Mouse (Mus musculus): ENCODE data around the gene Shc2. TPM values are rescaled to one million over a fixed set of nuclear protein-coding genes. Genes with fewer than 3 reads are reported as not detected.
A peak's percentile ranks its signal among the peaks of the same experiment; 100 is the strongest.

The Shc2 gene
- polyA plus RNA-seq, 1 experiment from 2014 or later, result 26.2 TPM

- H3K36me3 ChIP-seq, result no peaks in the 10 kb centered on the region
- H3K9me3 ChIP-seq, result no peaks in the 10 kb centered on the region
- H3K4me2 ChIP-seq (replicated peaks), result no peak overlapping the region
- 76% methylated on average over 8 of the region's 8 CpGs for WGBS
- H3K27me3 ChIP-seq, result no peaks in the 10 kb centered on the region
- no peak overlapping the region for H3K4me3 ChIP-seq
- no peak overlapping the region for H3K27ac ChIP-seq
- H3K9ac ChIP-seq, result no peak overlapping the region
- no peak for ATAC-seq (ENCODE audit: insufficient number of reproducible peaks, insufficient read depth, low FRiP score, low TSS enrichment)
- H3K4me1 ChIP-seq, result peaks cover under 1% of the 10 kb centered on the region; the same call in 1 of the 2 replicates
These were observed 27.3 kb upstream of the Shc2 start for GRCm38 (mm10) chr10:79665051-79665450.

- H3K4me3 ChIP-seq, result no peak within 1 kb of the TSS
- H3K27ac ChIP-seq, result no peak within 1 kb of the TSS
- no peaks in the 10 kb centered on the region for H3K4me1 ChIP-seq
- ATAC-seq (ENCODE audit: insufficient number of reproducible peaks, insufficient read depth, low FRiP score, low TSS enrichment), result no peak
- WGBS, result 10% methylated on average over 13 of the region's 13 CpGs
- no peaks in the 10 kb centered on the region for H3K27me3 ChIP-seq
- no peak within 1 kb of the TSS for H3K9ac ChIP-seq
- no peaks in the 10 kb centered on the region for H3K9me3 ChIP-seq
- no peak within 1 kb of the TSS for H3K4me2 ChIP-seq (replicated peaks)
- H3K36me3 ChIP-seq, result no peaks in the 10 kb centered on the region
These were observed 26.5 kb upstream of the Shc2 start, which contains the start of gene Madcam1 for GRCm38 (mm10) chr10:79664131-79664665. TSS of gene Madcam1 (plus strand) at chr10:79664559.

- Histone ChIP-seq H3K9me3 (no peaks in the 10 kb centered on the region), H3K4me2 (replicated peaks) (no peak overlapping the region), H3K4me3 (no peak overlapping the region), H3K27ac (no peak overlapping the region), H3K36me3 (no peaks in the 10 kb centered on the region), H3K4me1 (no peaks in the 10 kb centered on the region), H3K9ac (no peak overlapping the region), H3K27me3 (no peaks in the 10 kb centered on the region)
- 35% methylated on average over 3 of the region's 3 CpGs for WGBS
- no peak for ATAC-seq (ENCODE audit: insufficient number of reproducible peaks, insufficient read depth, low FRiP score, low TSS enrichment)
These were observed 24.1 kb upstream of the Shc2 start for GRCm38 (mm10) chr10:79661861-79662260.

- Histone ChIP-seq H3K4me1 (0 out of 2 replicates have a peak, but pooled peaks cover under 1% of the 10 kb centered on the region), H3K9ac (no peak overlapping the region), H3K4me2 (replicated peaks) (no peak overlapping the region), H3K4me3 (no peak overlapping the region), H3K9me3 (no peaks in the 10 kb centered on the region), H3K27ac (no peak overlapping the region), H3K36me3 (no peaks in the 10 kb centered on the region), H3K27me3 (no peaks in the 10 kb centered on the region)
- ATAC-seq (ENCODE audit: insufficient number of reproducible peaks, insufficient read depth, low FRiP score, low TSS enrichment), result no peak
- 80% methylated on average over 2 of the region's 2 CpGs for WGBS
These were observed 22.6 kb upstream of the Shc2 start for GRCm38 (mm10) chr10:79660298-79660697.

GRCm38 (mm10) chr10:79658829-79659228, 21.1 kb upstream of the Shc2 start:
- Histone ChIP-seq H3K4me3 (no peak overlapping the region), H3K4me2 (replicated peaks) (no peak overlapping the region), H3K9ac (no peak overlapping the region), H3K4me1 (0 out of 2 replicates have a peak, but pooled peaks cover 5% of the 10 kb centered on the region), H3K9me3 (no peaks in the 10 kb centered on the region), H3K27ac (no peak overlapping the region), H3K36me3 (no peaks in the 10 kb centered on the region), H3K27me3 (no peaks in the 10 kb centered on the region)
- no peak for ATAC-seq (ENCODE audit: insufficient number of reproducible peaks, insufficient read depth, low FRiP score, low TSS enrichment)
- 15% methylated on average over 4 of the region's 4 CpGs for WGBS

- H3K27ac ChIP-seq, result no peak overlapping the region
- no peaks in the 10 kb centered on the region for H3K9me3 ChIP-seq
- no peaks in the 10 kb centered on the region for H3K27me3 ChIP-seq
- no peak overlapping the region for H3K4me3 ChIP-seq
- 12% methylated on average over 1 of the region's 1 CpGs for WGBS
- ATAC-seq (ENCODE audit: insufficient number of reproducible peaks, insufficient read depth, low FRiP score, low TSS enrichment), result peak; percentile 61; the same call in 1 of the 2 replicates
- 0 out of 2 replicates have a peak, but pooled peaks cover 5% of the 10 kb centered on the region for H3K4me1 ChIP-seq
- H3K4me2 ChIP-seq (replicated peaks), result no peak overlapping the region
- no peaks in the 10 kb centered on the region for H3K36me3 ChIP-seq
- no peak overlapping the region for H3K9ac ChIP-seq
These were observed 17.3 kb upstream of the Shc2 start for GRCm38 (mm10) chr10:79654946-79655395.

- 86% methylated on average over 7 of the region's 7 CpGs for WGBS
- Histone ChIP-seq H3K9me3 (no peaks in the 10 kb centered on the region), H3K9ac (no peak overlapping the region), H3K36me3 (no peaks in the 10 kb centered on the region), H3K27ac (no peak overlapping the region), H3K27me3 (no peaks in the 10 kb centered on the region), H3K4me3 (no peak overlapping the region), H3K4me2 (replicated peaks) (no peak overlapping the region), H3K4me1 (0 out of 2 replicates have a peak, but pooled peaks cover 5% of the 10 kb centered on the region)
- no peak for ATAC-seq (ENCODE audit: insufficient number of reproducible peaks, insufficient read depth, low FRiP score, low TSS enrichment)
These were observed 15.1 kb upstream of the Shc2 start for GRCm38 (mm10) chr10:79652789-79653188.

- WGBS, result 28% methylated on average over 7 of the region's 7 CpGs
- no peak overlapping the region for H3K27ac ChIP-seq
- no peak for ATAC-seq (ENCODE audit: insufficient number of reproducible peaks, insufficient read depth, low FRiP score, low TSS enrichment)
- H3K36me3 ChIP-seq, result no peaks in the 10 kb centered on the region
- no peak overlapping the region for H3K9ac ChIP-seq
- H3K4me3 ChIP-seq, result no peak overlapping the region
- H3K4me2 ChIP-seq (replicated peaks), result no peak overlapping the region
- no peaks in the 10 kb centered on the region for H3K9me3 ChIP-seq
- no peaks in the 10 kb centered on the region for H3K4me1 ChIP-seq
- H3K27me3 ChIP-seq, result no peaks in the 10 kb centered on the region
These were observed 11.5 kb upstream of the Shc2 start for GRCm38 (mm10) chr10:79649070-79649751.

- Histone ChIP-seq H3K27ac (no peak within 1 kb of the TSS), H3K4me3 (no peak within 1 kb of the TSS), H3K4me2 (replicated peaks) (no peak within 1 kb of the TSS), H3K27me3 (no peaks in the 10 kb centered on the region), H3K9ac (no peak within 1 kb of the TSS), H3K9me3 (no peaks in the 10 kb centered on the region), H3K4me1 (no peaks in the 10 kb centered on the region), H3K36me3 (no peaks in the 10 kb centered on the region)
- WGBS, result 55% methylated on average over 8 of the region's 8 CpGs
- ATAC-seq (ENCODE audit: insufficient number of reproducible peaks, insufficient read depth, low FRiP score, low TSS enrichment), result no peak
These were observed 8.0 kb upstream of the Shc2 start, which contains the start of gene Odf3l2 for GRCm38 (mm10) chr10:79645711-79646110. TSS of gene Odf3l2 (minus strand) at chr10:79645738.

GRCm38 (mm10) chr10:79638486-79639204, 927 bp upstream of the Shc2 start:
- Histone ChIP-seq H3K9ac (peak overlapping the region; percentile 75; the same call in 1 of the 2 replicates), H3K27me3 (peaks cover 7% of the 10 kb centered on the region; the same call in 1 of the 2 replicates), H3K36me3 (no peaks in the 10 kb centered on the region), H3K4me1 (peaks cover 18% of the 10 kb centered on the region), H3K9me3 (no peaks in the 10 kb centered on the region), H3K27ac (no peak overlapping the region; the same call in 1 of the 2 replicates), H3K4me2 (replicated peaks) (peak overlapping the region; percentile 88), H3K4me3 (peak overlapping the region; percentile 88)
- no peak for ATAC-seq (ENCODE audit: insufficient number of reproducible peaks, insufficient read depth, low FRiP score, low TSS enrichment)
- 5% methylated on average over 23 of the region's 23 CpGs for WGBS

- Histone ChIP-seq H3K4me3 (peak overlapping the region; percentile 88; the same call in 1 of the 2 replicates), H3K36me3 (no peaks in the 10 kb centered on the region), H3K27ac (no peak overlapping the region), H3K4me1 (peaks cover 21% of the 10 kb centered on the region), H3K4me2 (replicated peaks) (peak overlapping the region; percentile 88), H3K9me3 (no peaks in the 10 kb centered on the region), H3K27me3 (peaks cover 7% of the 10 kb centered on the region; the same call in 1 of the 2 replicates), H3K9ac (no peak overlapping the region)
- WGBS, result 82% methylated on average over 8 of the region's 8 CpGs
- ATAC-seq (ENCODE audit: insufficient number of reproducible peaks, insufficient read depth, low FRiP score, low TSS enrichment), result no peak
These were observed 1.4 kb downstream of the Shc2 start for GRCm38 (mm10) chr10:79636287-79636686.
